Mouse (Mus musculus): ENCODE data around the gene Olfr592. TPM values are rescaled to one million over a fixed set of nuclear protein-coding genes. Genes with fewer than 3 reads are reported as not detected.
"Not testable (repeated sequence)": the region's sequence is repeated elsewhere in the genome, so short reads cannot be mapped to it uniquely, and the experiment has no call there.

The Olfr592 gene
- total RNA-seq (2014; fragmentation: Nextera tagmentation) (not detected in 2 replicates), total RNA-seq (2017) (not detected in 2 replicates)

DNA sequence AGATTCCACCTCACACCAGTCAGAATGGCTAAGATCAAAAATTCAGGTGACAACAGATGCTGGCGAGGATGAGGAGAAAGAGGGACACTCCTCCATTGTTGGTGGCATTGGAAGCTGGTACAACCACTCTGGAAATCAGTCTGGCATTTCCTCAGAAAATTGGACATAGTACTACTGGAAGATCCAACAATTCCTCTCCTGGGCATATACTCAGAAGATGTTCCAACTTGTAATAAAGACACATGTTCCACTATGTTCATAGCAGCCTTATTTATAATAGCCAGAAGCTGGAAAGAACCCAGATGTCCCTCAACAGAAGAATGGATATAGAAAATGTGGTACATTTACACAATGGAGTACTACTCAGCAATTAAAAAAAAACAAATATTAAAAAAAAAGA is at the start of gene Olfr592:
Olfr592 (plus strand) TSS at position 301 of the 400 bp plus-strand sequence.
- ATAC-seq (replicated peaks; ENCODE audit: low FRiP score, low TSS enrichment, poor library complexity, severe bottlenecking), result not testable (repeated sequence)

DNA sequence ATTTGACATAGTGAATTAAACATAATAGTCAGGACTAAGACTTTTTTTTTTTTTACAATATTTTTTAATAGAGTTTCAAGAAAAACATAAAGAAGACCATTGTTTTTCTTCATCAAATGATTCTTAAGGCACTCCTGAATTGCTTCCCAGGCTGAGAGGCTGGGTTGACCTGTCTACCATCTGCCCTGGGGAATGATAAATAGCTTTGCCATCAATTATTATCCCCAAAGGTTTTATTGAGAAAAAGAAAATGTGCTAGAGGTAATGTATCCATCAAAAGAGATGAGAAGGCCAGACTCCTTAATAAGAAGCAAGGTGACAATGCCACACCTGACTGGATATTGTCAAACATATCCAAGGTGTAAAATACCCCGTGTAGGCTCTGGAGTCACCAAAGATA is 44.0 kb upstream of the Olfr592 start, which contains the start of gene Olfr588-ps1:
Olfr588-ps1 (plus strand) TSS at position 301 of the 400 bp plus-strand sequence.
- no peak for ATAC-seq (replicated peaks; ENCODE audit: low FRiP score, low TSS enrichment, poor library complexity, severe bottlenecking)

- no peak for ATAC-seq (replicated peaks; ENCODE audit: low FRiP score, low TSS enrichment, poor library complexity, severe bottlenecking)
Measured at GRCm38 (mm10) chr7:103156256-103156655, 28.3 kb upstream of the Olfr592 start, which contains the start of gene Olfr589. Gene Olfr589, minus strand, starts transcription at chr7:103156356.

DNA sequence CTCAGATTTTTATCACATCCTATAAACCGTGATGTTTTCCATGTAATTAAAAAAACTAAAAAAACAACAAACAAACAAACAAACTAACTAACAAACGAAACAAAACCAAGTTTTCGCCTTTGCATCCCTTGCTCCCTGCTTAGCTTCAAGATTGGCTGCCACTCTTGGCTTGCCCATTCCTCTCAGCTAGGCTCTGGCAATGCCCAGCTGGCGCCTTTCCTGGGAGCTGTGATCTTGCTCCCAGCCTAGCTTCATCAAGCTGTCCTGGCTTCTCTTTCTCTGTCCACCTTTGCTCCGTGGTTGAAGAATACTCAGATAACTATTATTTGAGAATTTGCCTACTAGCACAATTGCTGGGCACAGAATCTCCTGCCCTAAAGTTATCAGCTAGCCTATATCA is 14.9 kb upstream of the Olfr592 start:
- ATAC-seq (replicated peaks; ENCODE audit: low FRiP score, low TSS enrichment, poor library complexity, severe bottlenecking), result no peak

- no peak for ATAC-seq (replicated peaks; ENCODE audit: low FRiP score, low TSS enrichment, poor library complexity, severe bottlenecking)
Measured at GRCm38 (mm10) chr7:103178240-103178639, 6.4 kb upstream of the Olfr592 start, which contains the start of gene Olfr591. Gene Olfr591, minus strand, starts transcription at chr7:103178340.

GRCm38 (mm10) chr7:103211562-103211961 is 27.0 kb downstream of the Olfr592 start, which contains the start of gene Olfr593:
Gene Olfr593, plus strand, starts transcription at chr7:103211862.
- ATAC-seq (replicated peaks; ENCODE audit: low FRiP score, low TSS enrichment, poor library complexity, severe bottlenecking), result no peak

- not testable (repeated sequence) for ATAC-seq (replicated peaks; ENCODE audit: low FRiP score, low TSS enrichment, poor library complexity, severe bottlenecking)
Measured at GRCm38 (mm10) chr7:103212050-103212449, 27.4 kb downstream of the Olfr592 start.

GRCm38 (mm10) chr7:103216696-103217095 is 32.1 kb downstream of the Olfr592 start, which contains the start of gene Olfr594:
Gene Olfr594, plus strand, starts transcription at chr7:103216996.
- no peak for ATAC-seq (replicated peaks; ENCODE audit: low FRiP score, low TSS enrichment, poor library complexity, severe bottlenecking)

Other genes with a start within 250 kb of the Olfr592 start
- gene Olfr573-ps1, start 242.2 kb upstream of the Olfr592 start, total RNA-seq (2014; fragmentation: Nextera tagmentation), result not detected in 2 replicates
- not detected in 2 replicates for gene Olfr573-ps1, start 242.2 kb upstream of the Olfr592 start, total RNA-seq (2017)
- not detected in 2 replicates for gene Olfr574, start 236.3 kb upstream of the Olfr592 start, total RNA-seq (2014; fragmentation: Nextera tagmentation)
- not detected in 2 replicates for gene Olfr574, start 236.3 kb upstream of the Olfr592 start, total RNA-seq (2017)
- not detected in 2 replicates for gene Olfr575, start 226.0 kb upstream of the Olfr592 start, total RNA-seq (2014; fragmentation: Nextera tagmentation)
- gene Olfr575, start 226.0 kb upstream of the Olfr592 start, total RNA-seq (2017), result not detected in 2 replicates
- gene Olfr576, start 222.1 kb upstream of the Olfr592 start, total RNA-seq (2014; fragmentation: Nextera tagmentation), result not detected in 2 replicates
- gene Olfr576, start 222.1 kb upstream of the Olfr592 start, total RNA-seq (2017), result not detected in 2 replicates
- not detected in 2 replicates for gene Olfr577, start 208.9 kb upstream of the Olfr592 start, total RNA-seq (2014; fragmentation: Nextera tagmentation)
- not detected in 2 replicates for gene Olfr577, start 208.9 kb upstream of the Olfr592 start, total RNA-seq (2017)
- gene Olfr578, start 195.5 kb upstream of the Olfr592 start, total RNA-seq (2014; fragmentation: Nextera tagmentation), result not detected in 2 replicates
- not detected in 2 replicates for gene Olfr578, start 195.5 kb upstream of the Olfr592 start, total RNA-seq (2017)
- gene Olfr582, start 146.8 kb upstream of the Olfr592 start, total RNA-seq (2014; fragmentation: Nextera tagmentation), result not detected in 2 replicates
- not detected in 2 replicates for gene Olfr582, start 146.8 kb upstream of the Olfr592 start, total RNA-seq (2017)
- gene Olfr583, start 133.5 kb upstream of the Olfr592 start, total RNA-seq (2014; fragmentation: Nextera tagmentation), result not detected in 2 replicates
- not detected in 2 replicates for gene Olfr583, start 133.5 kb upstream of the Olfr592 start, total RNA-seq (2017)
- not detected in 2 replicates for gene Olfr584, start 102.9 kb upstream of the Olfr592 start, total RNA-seq (2014; fragmentation: Nextera tagmentation)
- not detected in 2 replicates for gene Olfr584, start 102.9 kb upstream of the Olfr592 start, total RNA-seq (2017)
- not detected in 2 replicates for gene Olfr585, start 87.1 kb upstream of the Olfr592 start, total RNA-seq (2014; fragmentation: Nextera tagmentation)
- not detected in 2 replicates for gene Olfr585, start 87.1 kb upstream of the Olfr592 start, total RNA-seq (2017)
- not detected in 2 replicates for gene Olfr586, start 59.2 kb upstream of the Olfr592 start, total RNA-seq (2014; fragmentation: Nextera tagmentation)
- not detected in 2 replicates for gene Olfr586, start 59.2 kb upstream of the Olfr592 start, total RNA-seq (2017)
- gene Olfr588-ps1, start 43.9 kb upstream of the Olfr592 start, total RNA-seq (2014; fragmentation: Nextera tagmentation), result not detected in 2 replicates
- not detected in 2 replicates for gene Olfr588-ps1, start 43.9 kb upstream of the Olfr592 start, total RNA-seq (2017)
- not detected in 2 replicates for gene Olfr589, start 28.4 kb upstream of the Olfr592 start, total RNA-seq (2014; fragmentation: Nextera tagmentation)
- gene Olfr589, start 28.4 kb upstream of the Olfr592 start, total RNA-seq (2017), result not detected in 2 replicates
- gene Olfr591, start 6.5 kb upstream of the Olfr592 start, total RNA-seq (2014; fragmentation: Nextera tagmentation), result not detected in 2 replicates
- gene Olfr591, start 6.5 kb upstream of the Olfr592 start, total RNA-seq (2017), result not detected in 2 replicates
- gene Olfr593, start 27.1 kb downstream of the Olfr592 start, total RNA-seq (2014; fragmentation: Nextera tagmentation), result not detected in 2 replicates
- gene Olfr593, start 27.1 kb downstream of the Olfr592 start, total RNA-seq (2017), result not detected in 2 replicates
- not detected in 2 replicates for gene Olfr594, start 32.2 kb downstream of the Olfr592 start, total RNA-seq (2014; fragmentation: Nextera tagmentation)
- not detected in 2 replicates for gene Olfr594, start 32.2 kb downstream of the Olfr592 start, total RNA-seq (2017)
- gene Usp17ld, start 67.7 kb downstream of the Olfr592 start, total RNA-seq (2014; fragmentation: Nextera tagmentation), result not detected in 2 replicates
- gene Usp17ld, start 67.7 kb downstream of the Olfr592 start, total RNA-seq (2017), result not detected in 2 replicates
- gene Olfr596, start 120.8 kb downstream of the Olfr592 start, total RNA-seq (2014; fragmentation: Nextera tagmentation), result not detected in 2 replicates
- not detected in 2 replicates for gene Olfr596, start 120.8 kb downstream of the Olfr592 start, total RNA-seq (2017)
- gene Olfr597, start 131.5 kb downstream of the Olfr592 start, total RNA-seq (2014; fragmentation: Nextera tagmentation), result not detected in 2 replicates
- not detected in 2 replicates for gene Olfr597, start 131.5 kb downstream of the Olfr592 start, total RNA-seq (2017)
- not detected in 2 replicates for gene Olfr598, start 138.8 kb downstream of the Olfr592 start, total RNA-seq (2014; fragmentation: Nextera tagmentation)
- gene Olfr598, start 138.8 kb downstream of the Olfr592 start, total RNA-seq (2017), result not detected in 2 replicates
- gene Olfr599, start 151.1 kb downstream of the Olfr592 start, total RNA-seq (2014; fragmentation: Nextera tagmentation), result not detected in 2 replicates
- not detected in 2 replicates for gene Olfr599, start 151.1 kb downstream of the Olfr592 start, total RNA-seq (2017)
- gene Olfr600, start 164.9 kb downstream of the Olfr592 start, total RNA-seq (2014; fragmentation: Nextera tagmentation), result not detected in 2 replicates
- not detected in 2 replicates for gene Olfr600, start 164.9 kb downstream of the Olfr592 start, total RNA-seq (2017)
- not detected in 2 replicates for gene Olfr601, start 177.9 kb downstream of the Olfr592 start, total RNA-seq (2014; fragmentation: Nextera tagmentation)
- not detected in 2 replicates for gene Olfr601, start 177.9 kb downstream of the Olfr592 start, total RNA-seq (2017)
- not detected in 2 replicates for gene Olfr603, start 201.4 kb downstream of the Olfr592 start, total RNA-seq (2014; fragmentation: Nextera tagmentation)
- not detected in 2 replicates for gene Olfr603, start 201.4 kb downstream of the Olfr592 start, total RNA-seq (2017)
- not detected in 2 replicates for gene Usp17lc, start 230.3 kb downstream of the Olfr592 start, total RNA-seq (2014; fragmentation: Nextera tagmentation)
- gene Usp17lc, start 230.3 kb downstream of the Olfr592 start, total RNA-seq (2017), result not detected in 2 replicates

Data from megakaryocyte-erythroid progenitor cell, adult 5-6 weeks (primary cell).